Mouse (Mus musculus) kidney, adult 9 months (tissue): ENCODE measurements around the gene Tmem269.

Experiments used
- DNase-seq: peaks from one replicate; pipeline ENCODE4 v3.0.0; 2022

Gene Tmem269

GRCm38 (mm10) chr4:119178331-119178730 lies 39.7 kb downstream of the Tmem269 start:
- DNase-seq: peak; percentile 33

- peak; percentile 22 for DNase-seq
Observed at GRCm38 (mm10) chr4:119177702-119178101, 40.3 kb downstream of the Tmem269 start.

GRCm38 (mm10) chr4:119173851-119174453 lies 44.1 kb downstream of the Tmem269 start, which contains the start of gene Zfp691:
Gene Zfp691, minus strand, starts transcription at chr4:119174195.
- DNase-seq: peak; percentile 99

- DNase-seq: no peak
Observed at GRCm38 (mm10) chr4:119172919-119173650, 44.9 kb downstream of the Tmem269 start.

- DNase-seq: peak; percentile 89
Observed at GRCm38 (mm10) chr4:119167663-119168062, 50.4 kb downstream of the Tmem269 start.

GRCm38 (mm10) chr4:119167068-119167467 lies 50.9 kb downstream of the Tmem269 start:
- DNase-seq: no peak

GRCm38 (mm10) chr4:119165916-119166315 lies 52.1 kb downstream of the Tmem269 start:
- DNase-seq: no peak

- DNase-seq: no peak
Observed at GRCm38 (mm10) chr4:119162990-119163389, 55.0 kb downstream of the Tmem269 start.

GRCm38 (mm10) chr4:119161358-119161757 lies 56.7 kb downstream of the Tmem269 start:
- DNase-seq: no peak

- DNase-seq: no peak
Observed at GRCm38 (mm10) chr4:119157891-119158290, 60.1 kb downstream of the Tmem269 start.

- DNase-seq: peak; percentile 77
Observed at GRCm38 (mm10) chr4:119157186-119157585, 60.8 kb downstream of the Tmem269 start.
